Mouse (Mus musculus) erythroblast, embryonic 14.5 days (primary cell): ENCODE measurements around the gene Aoc3. TPM values are rescaled to one million over a fixed set of nuclear protein-coding genes. Genes with fewer than 3 reads are reported as not detected.

Experiments
- H3K27me3 ChIP-seq: 2 replicates; pipeline ENCODE4 v1.6.1; 2012; ENCODE audit warnings: inconsistent platforms; ENCODE audit not compliant: control insufficient read depth
- H3K36me3 ChIP-seq: 2 replicates; pipeline ENCODE4 v1.6.1; 2012; ENCODE audit warnings: mild to moderate bottlenecking, inconsistent platforms; ENCODE audit not compliant: control insufficient read depth
- H3K4me1 ChIP-seq: 2 replicates; pipeline ENCODE4 v1.6.1; 2012; ENCODE audit warnings: inconsistent platforms; ENCODE audit not compliant: control insufficient read depth
- H3K4me3 ChIP-seq: replicated peaks from 2 replicates; pipeline ENCODE3; 2012; ENCODE audit warnings: moderate library complexity, mild to moderate bottlenecking, inconsistent platforms
- H3K9me3 ChIP-seq: 2 replicates; pipeline ENCODE4 v1.6.1; 2012; ENCODE audit warnings: low read length, inconsistent platforms, mixed read lengths; ENCODE audit not compliant: control insufficient read depth
- GATA1 ChIP-seq: IDR thresholded peaks from 2 replicates; pipeline ENCODE4 v1.6.1; 2012; ENCODE audit warnings: low read length, inconsistent platforms, mixed read lengths
- TAL1 ChIP-seq: IDR thresholded peaks from 3 replicates; pipeline ENCODE4 v1.6.1; 2012; ENCODE audit warnings: low read length, inconsistent platforms, mixed read lengths
- polyA plus RNA-seq: library from polyadenylated mRNA; stranded (reverse); fragments of >175 nt; gene quantifications from 2 replicates; pipeline ENCODE4 v1.2.3, GENCODE M21; 2012

Aoc3 gene
- polyA plus RNA-seq, 1 experiment, result 0.06 TPM

DNA sequence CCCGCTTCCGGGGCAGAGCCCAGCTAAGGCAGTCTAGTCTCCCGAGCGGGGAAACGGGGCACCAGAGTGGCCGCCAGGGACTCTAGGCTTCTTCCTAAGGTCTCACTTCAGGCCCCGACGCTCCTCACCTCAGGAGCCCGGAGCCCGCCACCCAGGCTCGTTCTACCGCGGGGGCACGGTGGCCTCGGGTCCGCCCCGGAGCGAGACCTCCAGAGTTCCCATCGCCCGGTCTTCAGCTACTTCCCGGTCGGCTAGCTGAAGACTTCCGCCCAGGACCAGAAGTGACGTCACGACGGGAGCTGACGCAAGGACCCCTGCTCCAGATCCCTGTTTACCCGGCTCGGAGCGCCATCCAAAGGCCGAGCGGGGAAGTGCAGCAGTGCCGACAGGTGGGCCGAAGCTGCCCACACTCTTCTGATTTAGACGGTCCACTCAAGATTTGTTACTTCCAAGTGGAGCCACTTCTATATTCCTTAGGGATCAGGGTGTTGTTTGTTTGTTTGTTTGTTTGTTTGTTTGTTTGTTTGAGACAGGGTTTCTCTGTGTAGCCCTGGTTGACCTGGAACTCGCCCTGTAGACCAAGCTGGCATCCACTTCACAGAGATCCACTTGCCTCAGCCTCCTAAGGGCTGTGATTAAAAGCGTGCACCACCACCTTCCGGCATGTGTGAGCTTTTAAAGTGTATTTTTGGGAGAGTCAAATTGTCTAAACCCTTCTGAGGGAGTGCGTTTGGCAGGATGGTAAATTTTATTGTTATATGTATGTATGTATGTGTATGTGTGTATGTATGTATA is 28.2 kb upstream of the Aoc3 start, which contains the start of gene Becn1:
TSS of gene Becn1 (minus strand) at position 283 of the 795 bp plus-strand sequence.
- Histone ChIP-seq H3K9me3 (no peaks in the 10 kb centered on the region), H3K36me3 (peaks cover 41% of the 10 kb centered on the region), H3K27me3 (peaks cover 11% of the 10 kb centered on the region), H3K4me3 (peak within 1 kb of the TSS; percentile 70), H3K4me1 (peaks cover 39% of the 10 kb centered on the region)
- TF ChIP-seq GATA1 (no peak), TAL1 (no peak)

DNA sequence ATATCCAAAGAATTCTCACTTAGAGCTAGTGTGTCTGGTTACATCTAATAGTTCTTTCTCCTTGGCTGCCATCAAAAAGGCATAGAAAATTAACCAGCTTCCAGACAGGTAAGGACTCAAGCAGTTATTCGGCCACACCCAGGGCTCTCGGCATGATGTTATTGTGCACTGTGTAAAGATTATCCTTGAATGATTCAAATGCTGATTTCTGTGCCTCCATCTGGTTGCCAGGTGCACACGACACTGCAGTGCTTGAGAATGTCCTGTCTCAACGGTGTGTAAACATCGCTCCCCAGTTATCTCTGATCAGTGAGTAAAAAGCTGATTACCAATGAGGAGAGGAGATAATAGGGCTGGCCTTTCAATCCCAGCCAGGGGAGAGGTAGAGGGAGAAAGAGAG is 22.7 kb upstream of the Aoc3 start:
- Histone ChIP-seq H3K4me3 (no peak overlapping the region), H3K36me3 (no peaks in the 10 kb centered on the region), H3K4me1 (peaks cover 33% of the 10 kb centered on the region), H3K27me3 (peaks cover 18% of the 10 kb centered on the region), H3K9me3 (no peaks in the 10 kb centered on the region; the same call in 1 of the 2 replicates)
- TF ChIP-seq TAL1 (no peak), GATA1 (no peak)

DNA sequence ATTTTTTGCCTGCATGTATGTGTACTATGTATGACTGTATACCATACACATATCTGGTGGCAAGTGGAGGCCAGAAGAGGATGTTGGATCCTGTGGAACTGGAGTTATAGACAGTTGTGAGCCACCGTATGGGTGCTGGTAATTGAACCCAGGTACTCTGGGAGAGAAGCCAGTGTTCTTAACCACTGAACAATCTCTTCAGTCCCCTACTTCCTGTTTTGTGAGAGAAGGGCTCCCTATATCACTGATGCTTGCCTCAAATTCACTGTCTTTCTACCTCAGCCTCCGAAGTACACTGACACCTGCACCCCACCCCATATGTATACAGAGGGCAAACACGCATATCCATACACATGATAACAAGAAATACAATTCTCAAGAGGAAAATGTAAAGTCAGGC is 19.3 kb upstream of the Aoc3 start:
- H3K4me1 ChIP-seq, result peaks cover 58% of the 10 kb centered on the region
- TF ChIP-seq GATA1 (no peak), TAL1 (no peak)
- H3K4me3 ChIP-seq, result no peak overlapping the region
- peaks cover 18% of the 10 kb centered on the region for H3K27me3 ChIP-seq
- peaks cover 17% of the 10 kb centered on the region for H3K36me3 ChIP-seq
- H3K9me3 ChIP-seq, result peaks cover 3% of the 10 kb centered on the region; the same call in 1 of the 2 replicates

DNA sequence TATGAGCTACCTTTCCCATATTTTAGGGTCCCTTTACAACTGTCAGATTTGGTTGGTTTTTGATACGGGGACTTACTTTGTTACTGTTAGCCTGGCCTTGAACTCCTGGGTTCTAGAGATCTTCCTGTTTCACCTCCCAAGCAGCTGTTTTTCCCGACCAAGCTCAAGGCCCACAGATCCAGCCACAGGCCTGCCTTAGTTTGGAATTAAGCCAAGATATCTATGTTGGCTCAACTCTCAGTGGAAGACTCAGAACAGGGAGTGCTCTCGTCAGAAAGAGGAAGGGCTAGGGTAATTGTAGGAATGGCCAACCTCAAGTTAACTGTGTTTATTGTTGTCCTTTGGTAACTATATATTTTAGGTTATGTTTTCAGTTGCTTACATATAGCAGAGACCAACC is 18.3 kb upstream of the Aoc3 start:
- Histone ChIP-seq H3K9me3 (peaks cover 3% of the 10 kb centered on the region; the same call in 1 of the 2 replicates), H3K27me3 (peaks cover 8% of the 10 kb centered on the region), H3K36me3 (peaks cover 26% of the 10 kb centered on the region), H3K4me1 (peaks cover 60% of the 10 kb centered on the region), H3K4me3 (no peak overlapping the region)
- TF ChIP-seq GATA1 (no peak), TAL1 (no peak)

DNA sequence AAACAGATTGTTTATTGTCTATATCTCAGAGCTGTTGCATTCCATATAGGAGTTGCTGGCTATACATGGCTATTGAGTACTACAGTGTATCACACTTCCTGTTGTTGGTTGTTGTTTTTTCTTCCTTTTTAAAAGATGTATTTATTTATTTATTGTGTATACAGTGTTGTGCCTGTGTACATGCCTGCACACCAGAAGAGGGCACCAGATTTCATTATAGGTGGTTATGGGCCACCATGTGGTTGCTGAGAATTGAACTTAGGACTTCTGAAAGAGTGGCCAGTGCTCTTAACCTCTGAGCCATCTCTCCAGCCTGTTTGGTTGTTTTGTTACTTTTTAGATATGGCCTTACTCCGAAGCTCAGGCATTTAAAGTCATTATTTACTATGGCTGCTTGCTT is 15.8 kb upstream of the Aoc3 start:
- peaks cover 68% of the 10 kb centered on the region for H3K4me1 ChIP-seq
- H3K9me3 ChIP-seq, result 0 out of 2 replicates have a peak, but pooled peaks cover 3% of the 10 kb centered on the region
- no peaks in the 10 kb centered on the region for H3K27me3 ChIP-seq
- TF ChIP-seq TAL1 (no peak), GATA1 (no peak)
- H3K36me3 ChIP-seq, result peaks cover 50% of the 10 kb centered on the region
- no peak overlapping the region for H3K4me3 ChIP-seq

DNA sequence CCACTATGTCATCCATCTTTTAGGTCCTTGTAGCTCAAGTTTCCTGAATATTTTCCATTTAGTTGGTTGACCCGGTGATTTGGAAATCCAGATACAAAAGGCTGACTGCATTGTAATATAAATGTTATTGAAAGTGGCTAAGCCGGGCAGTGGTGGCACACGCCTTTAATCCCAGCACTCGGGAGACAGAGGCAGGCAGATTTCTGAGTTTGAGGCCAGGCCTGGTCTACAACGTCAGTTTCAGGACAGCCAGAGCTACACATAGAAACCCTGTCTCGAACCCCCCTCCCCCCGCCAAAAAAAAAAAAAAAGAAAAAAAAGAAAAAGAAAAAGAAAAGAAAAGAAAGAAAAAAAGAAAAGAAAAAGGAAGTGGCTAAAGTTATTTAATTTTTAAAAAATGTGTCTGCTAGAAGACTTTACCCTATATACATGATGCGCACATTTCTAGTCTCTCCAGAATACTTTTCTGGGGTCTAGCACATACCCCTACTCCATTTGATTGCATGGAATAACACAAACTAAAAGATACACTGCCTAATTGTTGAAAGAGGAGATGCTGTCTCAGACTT is 15.2 kb upstream of the Aoc3 start:
- 0 out of 2 replicates have a peak, but pooled peaks cover 3% of the 10 kb centered on the region for H3K9me3 ChIP-seq
- peaks cover 69% of the 10 kb centered on the region for H3K4me1 ChIP-seq
- TF ChIP-seq GATA1, result no peak
- TF ChIP-seq TAL1, result no peak
- H3K27me3 ChIP-seq, result no peaks in the 10 kb centered on the region
- H3K36me3 ChIP-seq, result peaks cover 56% of the 10 kb centered on the region
- H3K4me3 ChIP-seq, result peak overlapping the region; percentile 74

DNA sequence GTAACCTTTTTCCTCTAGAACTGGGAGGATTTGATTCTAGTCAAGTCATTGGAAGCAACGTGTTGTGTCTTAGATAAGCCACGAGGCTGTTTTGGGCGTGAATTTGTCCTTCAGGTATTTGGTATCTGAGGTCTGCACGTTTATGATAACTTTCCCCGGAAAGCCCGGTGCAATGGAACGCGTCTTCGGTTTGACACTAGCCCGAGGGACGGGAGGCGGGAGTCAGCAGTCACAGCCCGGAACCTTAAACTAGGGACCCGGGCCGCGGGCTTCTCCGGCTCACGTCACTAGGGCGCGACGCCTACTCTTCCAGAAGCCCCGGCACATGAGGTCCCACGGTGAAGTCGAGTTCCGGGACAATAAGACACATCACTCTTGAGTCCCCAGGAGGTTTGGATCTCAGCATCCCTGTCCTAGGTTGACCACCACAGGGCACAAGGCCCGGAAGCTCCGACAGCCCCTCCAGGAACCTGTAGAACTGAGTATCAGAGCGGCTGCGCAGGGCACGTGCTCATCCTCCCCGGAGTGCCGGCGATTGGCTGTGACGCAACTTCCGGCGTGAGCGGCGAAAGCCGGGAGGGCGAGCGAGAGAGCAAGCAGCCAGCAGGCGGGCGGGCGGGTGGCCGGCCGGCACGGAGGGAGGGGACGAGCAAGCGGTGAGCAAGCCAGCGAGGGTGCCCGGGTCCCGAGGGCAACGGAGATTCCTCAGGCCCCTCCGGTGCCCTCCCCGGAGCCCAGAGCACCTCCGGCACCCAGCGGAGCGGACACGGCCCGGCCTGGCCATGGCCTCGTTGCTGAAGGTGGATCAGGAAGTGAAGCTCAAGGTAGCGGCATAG is 14.5 kb upstream of the Aoc3 start, which contains the start of gene Psme3:
TSS of gene Psme3 (plus strand) at position 549 of the 836 bp plus-strand sequence.
- no peaks in the 10 kb centered on the region for H3K27me3 ChIP-seq
- TF ChIP-seq GATA1 (peak; percentile 96), TAL1 (peak; percentile 92)
- 0 out of 2 replicates have a peak, but pooled peaks cover 3% of the 10 kb centered on the region for H3K9me3 ChIP-seq
- H3K4me3 ChIP-seq, result peak within 1 kb of the TSS; percentile 74
- H3K36me3 ChIP-seq, result peaks cover 63% of the 10 kb centered on the region
- H3K4me1 ChIP-seq, result peaks cover 73% of the 10 kb centered on the region

DNA sequence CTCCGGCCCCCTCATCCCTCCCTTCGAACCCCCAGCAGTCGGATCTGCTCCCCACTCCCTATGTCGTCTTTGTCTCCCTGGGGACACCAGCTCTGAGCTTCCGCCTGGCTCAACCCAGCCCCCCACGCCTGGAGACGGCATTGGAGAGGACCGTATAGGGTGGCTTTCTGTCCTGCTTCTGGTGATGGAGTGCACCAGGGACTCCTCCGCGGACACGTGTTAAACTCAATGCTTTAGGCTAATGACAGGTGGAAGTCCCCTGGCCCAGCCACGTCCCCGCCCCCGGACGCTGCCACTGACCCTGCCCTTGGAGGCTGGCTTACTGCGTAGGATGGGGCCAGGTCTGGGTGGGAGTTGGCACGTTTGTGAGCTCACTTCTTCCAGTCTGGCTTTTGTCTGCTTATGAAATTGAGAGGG is 13.9 kb upstream of the Aoc3 start:
- Histone ChIP-seq H3K4me1 (peaks cover 68% of the 10 kb centered on the region), H3K9me3 (0 out of 2 replicates have a peak, but pooled peaks cover 3% of the 10 kb centered on the region), H3K36me3 (peaks cover 69% of the 10 kb centered on the region), H3K4me3 (peak overlapping the region; percentile 74), H3K27me3 (no peaks in the 10 kb centered on the region)
- no peak for TF ChIP-seq GATA1
- TF ChIP-seq TAL1, result no peak
